Mouse (Mus musculus) heart, embryonic 12.5 days (tissue): ENCODE results near the gene Sdr42e1. TPM values are rescaled to one million over a fixed set of nuclear protein-coding genes. Genes with fewer than 3 reads are reported as not detected.

Experiments
- ATAC-seq: fragments of 200-750 bp; cut with Nextera tagmentation; 2 replicates; pipeline ENCODE4 v1.8.0; 2017; ENCODE audit warnings: moderate TSS enrichment, moderate library complexity; ENCODE audit not compliant: insufficient number of reproducible peaks, low FRiP score
- H3K27ac ChIP-seq: fragments of 300-500 bp; sonication (generic); 2 replicates; pipeline ENCODE4 v1.5.1; 2016; ENCODE audit warnings: mild to moderate bottlenecking, moderate library complexity; ENCODE audit not compliant: poor library complexity, severe bottlenecking
- H3K27me3 ChIP-seq: fragments of 300-500 bp; sonication (generic); replicated peaks from 2 replicates; pipeline ENCODE4 v1.6.1; 2016; ENCODE audit warnings: mild to moderate bottlenecking, moderate library complexity
- H3K36me3 ChIP-seq: fragments of 300-500 bp; sonication (generic); 2 replicates; pipeline ENCODE4 v1.6.1; 2016; ENCODE audit warnings: mild to moderate bottlenecking, moderate library complexity
- H3K4me1 ChIP-seq: fragments of 300-500 bp; sonication (generic); replicated peaks from 2 replicates; pipeline ENCODE4 v1.6.1; 2016; ENCODE audit warnings: mild to moderate bottlenecking
- H3K4me2 ChIP-seq: fragments of 300-500 bp; sonication (generic); 2 replicates; pipeline ENCODE4 v1.6.1; 2016; ENCODE audit warnings: mild to moderate bottlenecking, moderate library complexity
- H3K4me3 ChIP-seq: fragments of 300-500 bp; sonication (generic); 2 replicates; pipeline ENCODE4 v1.5.1; 2016; ENCODE audit warnings: mild to moderate bottlenecking
- H3K9ac ChIP-seq: fragments of 300-500 bp; sonication (generic); 2 replicates; pipeline ENCODE4 v1.6.1; 2016; ENCODE audit warnings: mild to moderate bottlenecking, moderate library complexity
- H3K9me3 ChIP-seq: fragments of 300-500 bp; sonication (generic); replicated peaks from 2 replicates; pipeline ENCODE4 v1.6.1; 2016; ENCODE audit warnings: mild to moderate bottlenecking, moderate library complexity
- WGBS: fragments of 180-500 bp; shearing (Covaris S2); methylation state at CpG from one replicate; pipeline ENCODE4 v1.1.7; 2016; 5-methylcytosine and 5-hydroxymethylcytosine counted together
- polyA plus RNA-seq: library from polyadenylated mRNA; unstranded; fragments of >200 nt; fragmentation: Nextera tagmentation; extraction: Ambion mirVana; gene quantifications from 2 replicates; pipeline ENCODE4 v1.2.1, GENCODE M21; 2016

The Sdr42e1 gene
- polyA plus RNA-seq, 1 experiment from 2014 or later, result 0.68 TPM

GRCm38 (mm10) chr8:117660358-117661031, 13.0 kb downstream of the Sdr42e1 start:
- Histone ChIP-seq H3K4me2 (0 out of 2 replicates have a peak overlapping the region, but pooled peaks have one; percentile 12), H3K27me3 (no peaks in the 10 kb centered on the region), H3K9ac (no peak overlapping the region), H3K4me1 (peaks cover 14% of the 10 kb centered on the region), H3K27ac (0 out of 2 replicates have a peak overlapping the region, but pooled peaks have one; percentile 24), H3K36me3 (no peaks in the 10 kb centered on the region), H3K9me3 (no peaks in the 10 kb centered on the region), H3K4me3 (no peak overlapping the region)
- 27% methylated on average over 11 of the region's 11 CpGs for WGBS
- ATAC-seq, result 0 out of 2 replicates have a peak, but pooled peaks have one; percentile 55

- H3K4me2 ChIP-seq, result no peak overlapping the region
- no peak overlapping the region for H3K4me3 ChIP-seq
- H3K9ac ChIP-seq, result no peak overlapping the region
- 66% methylated on average over 7 of the region's 7 CpGs for WGBS
- no peaks in the 10 kb centered on the region for H3K9me3 ChIP-seq
- no peak for ATAC-seq
- H3K27me3 ChIP-seq, result no peaks in the 10 kb centered on the region
- H3K27ac ChIP-seq, result no peak overlapping the region
- no peaks in the 10 kb centered on the region for H3K36me3 ChIP-seq
- peaks cover 14% of the 10 kb centered on the region for H3K4me1 ChIP-seq
These were observed 14.5 kb downstream of the Sdr42e1 start for GRCm38 (mm10) chr8:117658990-117659389.

DNA sequence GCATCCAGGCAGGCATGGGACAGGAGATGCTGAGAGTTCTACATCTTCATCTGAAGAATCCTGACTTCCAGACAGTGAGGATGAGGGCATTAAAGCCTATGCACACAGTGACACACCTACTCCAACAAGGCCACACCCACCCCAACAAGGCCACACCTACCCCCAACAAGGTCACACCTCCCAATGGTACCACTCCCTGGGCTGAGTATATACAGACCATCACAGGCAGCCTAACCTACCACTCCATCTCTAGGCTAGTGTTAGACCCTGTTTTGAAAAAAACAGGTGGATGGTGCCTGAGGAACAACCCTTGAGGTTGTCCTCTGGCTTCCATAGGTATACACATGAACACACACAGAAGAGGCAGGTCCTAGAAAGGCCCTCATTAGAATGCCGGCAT, 21.2 kb downstream of the Sdr42e1 start:
- H3K4me2 ChIP-seq, result no peak overlapping the region
- H3K4me1 ChIP-seq, result no peaks in the 10 kb centered on the region
- 94% methylated on average over 1 of the region's 1 CpGs for WGBS
- H3K9me3 ChIP-seq, result peaks cover 10% of the 10 kb centered on the region
- H3K9ac ChIP-seq, result no peak overlapping the region
- 0 out of 2 replicates have a peak, but pooled peaks cover 4% of the 10 kb centered on the region for H3K27me3 ChIP-seq
- no peaks in the 10 kb centered on the region for H3K36me3 ChIP-seq
- H3K27ac ChIP-seq, result no peak overlapping the region
- no peak overlapping the region for H3K4me3 ChIP-seq
- no peak for ATAC-seq

GRCm38 (mm10) chr8:117646440-117646839, 27.0 kb downstream of the Sdr42e1 start:
- 56% methylated on average over 5 of the region's 5 CpGs for WGBS
- H3K27me3 ChIP-seq, result 0 out of 2 replicates have a peak, but pooled peaks cover 4% of the 10 kb centered on the region
- no peaks in the 10 kb centered on the region; the same call in 1 of the 2 replicates for H3K4me1 ChIP-seq
- ATAC-seq, result no peak
- peaks cover 14% of the 10 kb centered on the region for H3K9me3 ChIP-seq
- no peak overlapping the region for H3K4me3 ChIP-seq
- no peak overlapping the region for H3K9ac ChIP-seq
- no peak overlapping the region for H3K27ac ChIP-seq
- H3K4me2 ChIP-seq, result no peak overlapping the region
- no peaks in the 10 kb centered on the region for H3K36me3 ChIP-seq

DNA sequence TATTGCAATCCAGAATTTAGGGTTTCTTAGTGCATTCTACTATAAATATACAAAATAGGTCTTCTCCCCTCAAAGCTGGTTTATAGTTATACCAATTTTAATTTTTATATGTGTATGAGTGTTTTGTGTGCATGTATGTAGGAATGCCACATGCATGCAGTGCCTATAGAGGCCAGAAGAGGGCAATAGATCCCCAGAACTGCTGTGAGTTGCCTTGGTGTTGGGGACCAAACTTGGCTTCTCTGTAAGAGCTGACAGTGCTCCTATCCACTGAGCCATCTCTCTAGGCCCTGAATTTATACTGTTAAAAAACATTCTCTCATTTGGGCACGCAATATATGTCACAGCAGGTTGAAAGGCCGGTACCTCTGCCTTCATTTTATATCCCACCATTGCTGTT, 27.5 kb downstream of the Sdr42e1 start:
- H3K4me2 ChIP-seq, result no peak overlapping the region
- no peak for ATAC-seq

DNA sequence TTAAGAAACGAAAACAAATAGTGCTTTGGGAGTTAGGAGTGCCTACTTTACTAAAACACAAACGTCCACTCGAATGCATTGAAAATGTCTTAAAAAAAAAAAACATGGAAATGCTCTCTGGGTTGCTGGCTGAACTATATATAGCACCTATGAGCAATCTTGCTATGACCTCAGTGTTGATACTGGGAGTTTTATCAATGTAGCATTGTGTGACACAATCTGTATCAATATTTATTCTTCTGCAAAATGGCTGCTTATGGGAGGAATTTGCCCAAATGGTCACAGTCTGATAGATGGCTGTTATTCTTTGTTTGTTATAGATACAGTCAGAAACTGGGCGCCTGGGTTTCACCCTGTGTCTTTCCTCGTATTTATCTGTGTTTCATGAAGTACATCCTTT, 28.0 kb downstream of the Sdr42e1 start:
- Histone ChIP-seq H3K36me3 (no peaks in the 10 kb centered on the region), H3K9me3 (peaks cover 13% of the 10 kb centered on the region), H3K9ac (no peak overlapping the region), H3K4me1 (no peaks in the 10 kb centered on the region; the same call in 1 of the 2 replicates), H3K27ac (no peak overlapping the region), H3K4me3 (no peak overlapping the region), H3K27me3 (0 out of 2 replicates have a peak, but pooled peaks cover 4% of the 10 kb centered on the region), H3K4me2 (no peak overlapping the region)
- ATAC-seq, result no peak
- WGBS, result 46% methylated on average over 5 of the region's 5 CpGs

More for the DNA sequence above, 27.5 kb downstream of the Sdr42e1 start:
- Histone ChIP-seq H3K9ac (no peak overlapping the region), H3K4me3 (no peak overlapping the region), H3K4me1 (no peaks in the 10 kb centered on the region; the same call in 1 of the 2 replicates), H3K9me3 (peaks cover 15% of the 10 kb centered on the region), H3K27me3 (0 out of 2 replicates have a peak, but pooled peaks cover 4% of the 10 kb centered on the region), H3K36me3 (no peaks in the 10 kb centered on the region), H3K27ac (no peak overlapping the region)
- WGBS, result 40% methylated on average over 2 of the region's 2 CpGs

GRCm38 (mm10) chr8:117639631-117640030, 33.9 kb downstream of the Sdr42e1 start:
- ATAC-seq, result no peak
- H3K27ac ChIP-seq, result no peak overlapping the region
- 90% methylated on average over 9 of the region's 9 CpGs for WGBS
- no peaks in the 10 kb centered on the region for H3K27me3 ChIP-seq
- peaks cover 19% of the 10 kb centered on the region for H3K9me3 ChIP-seq
- no peak overlapping the region for H3K9ac ChIP-seq
- H3K36me3 ChIP-seq, result no peaks in the 10 kb centered on the region
- H3K4me3 ChIP-seq, result no peak overlapping the region
- H3K4me1 ChIP-seq, result no peaks in the 10 kb centered on the region
- no peak overlapping the region for H3K4me2 ChIP-seq

- Histone ChIP-seq H3K27me3 (no peaks in the 10 kb centered on the region), H3K27ac (no peak overlapping the region), H3K4me3 (no peak overlapping the region), H3K9ac (no peak overlapping the region), H3K36me3 (no peaks in the 10 kb centered on the region), H3K4me1 (no peaks in the 10 kb centered on the region), H3K4me2 (no peak overlapping the region), H3K9me3 (peaks cover 19% of the 10 kb centered on the region)
- WGBS, result 66% methylated on average over 3 of the region's 3 CpGs
- ATAC-seq, result no peak
These were observed 36.0 kb downstream of the Sdr42e1 start for GRCm38 (mm10) chr8:117637462-117637861.

GRCm38 (mm10) chr8:117634406-117634805, 39.1 kb downstream of the Sdr42e1 start:
- H3K27me3 ChIP-seq, result no peaks in the 10 kb centered on the region
- WGBS, result 79% methylated on average over 7 of the region's 7 CpGs
- no peaks in the 10 kb centered on the region for H3K36me3 ChIP-seq

GRCm38 (mm10) chr8:117632532-117632931, 41.0 kb downstream of the Sdr42e1 start:
- Histone ChIP-seq H3K4me3 (no peak overlapping the region), H3K27ac (no peak overlapping the region), H3K9me3 (peaks cover 8% of the 10 kb centered on the region), H3K27me3 (no peaks in the 10 kb centered on the region), H3K36me3 (no peaks in the 10 kb centered on the region), H3K9ac (no peak overlapping the region), H3K4me1 (no peaks in the 10 kb centered on the region), H3K4me2 (no peak overlapping the region)
- ATAC-seq, result no peak
- 74% methylated on average over 5 of the region's 5 CpGs for WGBS

More at GRCm38 (mm10) chr8:117634406-117634805, 39.1 kb downstream of the Sdr42e1 start:
- Histone ChIP-seq H3K9ac (no peak overlapping the region), H3K4me3 (no peak overlapping the region), H3K4me2 (no peak overlapping the region), H3K4me1 (no peaks in the 10 kb centered on the region), H3K27ac (no peak overlapping the region), H3K9me3 (peaks cover 9% of the 10 kb centered on the region)
- ATAC-seq, result no peak

GRCm38 (mm10) chr8:117627096-117627495, 46.4 kb downstream of the Sdr42e1 start:
- Histone ChIP-seq H3K4me1 (no peaks in the 10 kb centered on the region), H3K9me3 (peaks cover 7% of the 10 kb centered on the region; the same call in 1 of the 2 replicates), H3K36me3 (no peaks in the 10 kb centered on the region), H3K27ac (no peak overlapping the region), H3K27me3 (no peaks in the 10 kb centered on the region), H3K9ac (no peak overlapping the region), H3K4me3 (no peak overlapping the region), H3K4me2 (no peak overlapping the region)
- ATAC-seq, result no peak
- WGBS, result 69% methylated on average over 9 of the region's 9 CpGs
